Mouse (Mus musculus) adrenal gland, adult (tissue): ENCODE data around the gene Tmem183a.

Experiments used
- DNase-seq, 2 experiments: peaks; one replicate each; pipeline ENCODE4 v3.0.0; 2022 to 2023; ENCODE audit warnings: low spot score in 1 of 2; ENCODE audit not compliant: inconsistent age in 2 of 2

Tmem183a gene

DNA sequence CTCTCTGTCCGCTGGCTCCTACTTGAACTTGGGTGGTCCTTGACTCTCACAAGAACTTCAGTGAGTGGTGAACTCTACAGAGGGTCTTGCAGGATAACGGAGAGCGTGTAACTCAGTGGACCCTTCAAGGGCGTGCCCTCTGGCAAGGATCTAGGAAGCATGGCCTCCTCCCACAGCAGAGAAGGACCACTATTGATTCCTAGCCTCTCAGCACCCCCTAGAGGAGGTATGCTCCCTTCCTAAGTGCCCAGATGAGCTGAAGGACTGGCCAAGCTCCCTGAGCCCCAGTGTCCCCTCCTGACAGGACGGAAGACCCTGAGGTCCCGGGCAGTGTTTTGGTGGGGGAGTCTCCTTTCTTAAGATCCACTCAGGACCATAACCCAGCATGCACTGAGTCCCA lies 39.2 kb downstream of the Tmem183a start:
- peak; percentile 40 to 79 for DNase-seq

DNA sequence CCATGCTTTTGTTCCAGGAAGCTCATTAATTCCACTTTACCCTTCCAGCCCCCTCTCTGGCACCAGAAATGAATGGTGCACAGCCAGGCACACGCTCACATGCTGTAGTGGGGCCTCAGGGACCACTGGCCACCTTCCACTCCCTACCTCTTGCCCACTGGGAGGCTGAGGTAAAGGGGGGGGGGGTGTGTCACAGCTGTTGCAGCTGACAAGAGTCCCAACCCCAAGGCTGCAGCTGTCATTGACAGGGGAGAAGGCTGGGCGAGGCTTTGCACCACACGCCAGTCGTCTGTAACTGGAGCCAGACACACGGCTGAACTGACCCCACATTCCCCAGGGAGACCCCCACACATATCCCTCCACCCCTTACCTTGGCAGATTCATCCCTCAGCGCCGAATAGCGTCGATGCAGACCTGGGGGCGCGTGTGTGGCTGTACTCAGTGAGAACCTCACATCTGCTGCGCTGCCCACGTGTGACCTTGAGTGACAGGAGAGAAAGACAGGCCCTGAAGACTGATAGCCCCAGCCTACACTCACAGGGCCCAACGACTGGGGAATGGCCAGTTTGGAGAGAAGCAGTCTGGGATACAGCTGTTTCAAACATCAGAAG lies 41.0 kb downstream of the Tmem183a start:
- no peak for DNase-seq

DNA sequence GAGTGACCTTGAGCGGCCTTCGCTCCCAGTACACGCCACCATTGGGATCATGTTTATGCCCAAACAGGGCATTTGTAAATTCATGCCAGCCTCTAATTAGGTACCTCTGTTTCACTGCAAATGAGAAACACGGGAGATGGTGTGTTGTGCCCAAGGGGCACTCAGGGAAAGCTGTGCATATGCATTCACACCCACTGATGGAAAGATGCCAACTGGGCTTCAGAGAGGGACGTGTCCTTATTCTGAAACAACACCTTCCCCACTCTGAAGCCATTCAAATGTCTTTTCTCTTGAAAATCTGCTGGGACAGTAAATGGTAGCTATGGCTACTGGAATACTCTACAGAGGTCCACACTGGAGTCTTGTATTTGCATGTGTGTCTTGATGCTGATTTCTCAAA lies 43.5 kb downstream of the Tmem183a start:
- DNase-seq, result no peak

DNA sequence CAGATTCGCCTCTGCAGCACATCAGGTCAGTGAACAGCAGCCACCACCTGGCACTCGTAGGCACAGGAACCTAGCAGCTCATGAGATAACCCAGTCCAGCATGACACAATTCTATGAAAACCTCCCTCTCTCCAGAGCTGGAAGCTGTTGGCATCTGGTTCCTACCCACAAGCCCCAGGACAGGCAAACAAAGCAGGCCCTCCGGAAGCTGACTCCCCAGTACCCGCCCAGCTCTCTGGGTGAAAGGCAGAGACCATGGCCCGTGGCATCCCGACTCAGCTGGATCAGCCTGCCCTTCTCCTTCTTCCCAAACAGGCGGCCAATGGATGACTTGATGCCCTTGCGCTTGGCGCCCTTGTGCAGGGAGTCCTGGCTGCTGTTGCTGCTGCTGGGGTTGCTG lies 45.4 kb downstream of the Tmem183a start:
- DNase-seq, result no peak

DNA sequence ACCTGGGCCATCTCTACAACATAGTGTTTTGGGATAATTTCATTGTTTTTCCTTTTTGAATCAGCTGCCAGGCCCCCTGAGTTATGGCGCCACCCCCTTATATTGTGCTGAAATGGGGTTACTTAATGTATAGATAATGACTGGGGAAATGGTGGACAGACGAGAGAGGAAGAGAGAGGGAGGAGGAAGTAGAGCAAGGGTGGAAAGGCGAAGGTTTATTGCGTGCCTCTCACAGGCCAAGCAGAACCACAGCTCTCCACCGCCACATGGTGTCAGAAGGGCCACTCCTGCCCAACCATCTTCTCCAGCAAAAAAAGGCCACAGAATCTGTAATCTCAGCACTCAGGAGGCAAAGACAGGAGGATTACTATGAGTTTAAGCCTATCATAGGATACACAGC lies 46.6 kb downstream of the Tmem183a start:
- no peak for DNase-seq

DNA sequence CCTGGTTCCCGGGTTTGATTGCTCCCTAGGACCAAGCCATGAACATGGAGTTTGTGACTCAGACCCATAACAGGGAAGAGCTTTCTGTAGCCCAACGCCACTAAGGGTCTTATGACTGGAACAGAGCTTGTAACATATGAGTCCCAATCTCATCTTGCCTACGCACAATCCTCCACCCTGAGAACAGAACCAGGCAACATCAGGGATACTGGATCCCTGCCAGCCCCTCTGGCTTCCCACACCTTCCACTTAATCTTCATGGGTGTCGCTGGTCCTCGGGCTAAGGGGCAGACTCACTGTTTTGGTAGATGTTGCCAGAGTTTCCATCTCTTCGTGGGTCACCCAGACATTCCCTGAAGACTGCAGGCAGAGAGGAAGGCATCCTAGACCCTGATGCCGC lies 50.0 kb downstream of the Tmem183a start:
- no peak for DNase-seq

DNA sequence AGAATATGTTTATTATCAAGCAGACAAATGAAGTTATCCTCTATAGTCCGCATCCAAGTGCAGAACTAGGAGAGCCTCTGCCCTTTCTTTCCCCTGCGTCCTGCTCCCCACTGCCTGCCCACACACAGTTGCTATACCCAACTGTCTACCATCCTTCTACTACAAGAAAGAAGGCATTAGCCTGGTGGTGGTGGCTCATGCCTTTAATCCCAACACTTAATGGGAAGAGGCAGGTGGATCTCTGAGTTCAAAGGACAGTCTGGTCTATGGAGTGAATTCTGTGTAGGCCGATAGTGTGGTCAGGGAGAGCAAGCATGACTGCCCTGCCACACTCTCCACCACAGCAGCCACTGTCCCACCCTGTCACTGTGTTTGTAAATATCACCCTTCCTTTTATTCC lies 51.0 kb downstream of the Tmem183a start:
- no peak for DNase-seq

DNA sequence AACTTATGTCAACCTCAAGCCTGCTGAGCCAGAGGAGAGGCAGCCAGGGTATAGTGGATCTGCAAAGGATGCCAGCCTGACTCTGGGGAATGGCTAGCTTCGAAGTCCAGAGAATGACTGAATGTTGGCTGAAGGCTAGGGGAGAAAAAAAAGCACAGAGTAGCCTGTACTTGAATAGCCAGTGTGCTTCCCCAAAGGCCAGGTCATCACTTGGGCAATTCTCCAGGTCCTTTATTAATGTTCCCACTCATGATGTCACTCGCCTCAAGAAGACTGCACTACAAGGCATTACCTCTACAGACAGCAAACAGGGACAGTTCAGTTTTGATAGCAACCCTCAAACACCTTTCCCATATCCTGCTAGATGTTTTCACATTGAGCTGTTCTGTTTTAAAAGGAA lies 51.5 kb downstream of the Tmem183a start:
- DNase-seq, result peak; percentile 64 to 78

DNA sequence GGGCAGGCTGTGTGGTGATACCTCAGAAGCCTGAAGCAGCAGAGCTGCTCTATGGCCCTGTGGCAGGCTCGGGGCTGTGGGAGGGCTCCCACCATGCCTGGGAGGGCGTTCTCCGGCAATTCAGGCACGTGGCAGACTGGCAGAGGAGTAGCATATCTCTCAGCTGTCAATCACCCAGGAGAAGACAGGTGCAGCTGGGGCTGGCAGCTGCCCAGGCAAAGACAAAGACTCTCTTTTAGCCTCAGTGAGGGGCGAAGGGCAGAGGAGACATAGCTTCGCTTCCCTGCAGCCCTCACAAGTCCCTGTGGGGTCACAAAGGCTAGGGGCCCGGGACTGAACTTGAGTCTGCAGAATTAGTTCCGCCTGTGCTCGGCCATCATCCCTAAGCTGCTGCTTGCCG lies 54.4 kb downstream of the Tmem183a start:
- no peak for DNase-seq

DNA sequence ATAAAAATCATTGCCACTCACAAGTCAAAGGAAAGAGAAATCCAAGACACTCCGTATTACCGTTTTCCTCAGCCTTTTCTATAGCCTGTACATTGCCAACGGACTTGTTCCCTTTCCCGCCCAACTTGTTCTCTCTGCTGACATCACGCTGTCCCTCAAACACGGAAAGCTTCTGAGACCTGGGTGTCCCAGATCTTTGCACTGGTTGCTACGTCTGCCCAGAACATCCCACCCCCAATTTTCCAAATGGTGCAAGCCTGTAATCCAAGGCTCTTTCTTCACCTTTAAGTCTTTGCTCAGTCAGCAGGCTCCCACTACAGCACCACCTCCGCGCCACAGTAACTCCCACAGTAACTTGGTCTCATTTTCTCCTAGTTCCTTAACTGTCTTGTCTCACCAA lies 56.8 kb downstream of the Tmem183a start:
- no peak for DNase-seq

DNA sequence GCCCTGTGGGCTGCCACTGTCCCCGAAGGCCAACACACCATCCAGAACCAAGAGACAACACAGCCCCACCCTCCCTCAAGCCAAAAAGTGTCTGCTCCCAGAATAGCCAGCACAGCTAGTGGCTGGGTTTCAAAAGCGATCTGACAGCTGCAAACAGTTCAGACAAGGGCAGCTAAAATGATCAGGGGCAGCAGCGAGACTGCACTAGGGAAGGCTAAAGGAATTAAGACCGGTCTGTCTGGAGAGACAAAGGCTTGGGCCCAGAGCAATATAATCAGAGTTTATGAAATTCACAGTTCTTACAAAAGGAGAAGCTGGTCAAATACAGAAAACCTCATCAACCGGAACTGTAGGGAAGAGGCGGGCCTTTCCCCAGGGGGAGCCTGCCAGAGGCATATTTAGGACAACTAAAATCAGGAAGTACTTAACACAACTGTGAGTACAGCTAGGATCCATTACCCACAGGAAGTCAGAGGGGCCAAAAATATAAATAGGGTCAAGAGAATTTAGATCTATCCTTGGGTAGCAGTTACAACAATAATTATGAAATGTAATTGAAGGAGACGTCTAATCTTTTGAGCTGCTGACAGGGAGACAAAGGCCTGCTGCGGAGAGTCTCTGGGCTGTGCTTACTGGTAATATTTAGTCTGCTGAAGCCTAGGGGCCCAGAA lies 59.1 kb downstream of the Tmem183a start:
- peak in 1 of 2 experiments; percentile 71 for DNase-seq

DNA sequence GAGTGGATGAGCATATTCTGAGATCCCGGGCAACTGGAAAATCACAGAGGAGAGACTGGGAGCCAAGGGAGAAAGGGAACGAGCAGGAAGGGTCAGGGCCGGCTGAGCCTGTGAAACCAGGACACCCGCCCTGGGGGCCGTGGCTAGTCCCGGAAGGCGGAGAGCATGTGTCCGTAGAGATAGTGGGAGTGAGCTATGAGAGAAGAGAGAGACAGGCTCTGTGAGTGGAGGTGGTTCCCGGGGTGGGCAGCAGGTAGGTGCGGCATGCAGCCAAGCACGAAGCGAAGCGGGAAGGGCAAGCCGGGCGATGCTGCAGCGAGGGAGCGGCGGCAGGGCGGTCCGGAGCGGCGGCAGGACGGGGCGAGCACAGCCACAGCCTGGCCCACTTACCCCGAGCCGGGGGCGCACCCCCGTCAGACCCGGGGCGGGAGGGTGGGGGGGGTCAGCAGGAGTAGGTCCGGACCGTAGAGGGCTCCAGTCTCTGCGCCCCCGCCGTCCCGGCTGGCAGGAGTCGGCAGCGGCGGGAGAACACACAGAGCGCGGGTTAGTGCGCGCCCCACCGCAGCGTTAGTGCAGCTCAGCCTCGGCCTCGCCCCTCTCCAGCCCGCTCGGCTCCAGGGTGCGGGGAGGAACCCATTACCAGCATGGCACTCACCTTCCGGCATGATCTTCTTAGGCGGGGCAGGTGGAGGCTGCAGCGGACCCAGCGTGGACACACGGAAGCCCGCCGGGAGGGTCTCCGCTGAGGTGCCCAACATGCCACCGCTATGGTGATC lies 63.0 kb downstream of the Tmem183a start:
- peak; percentile 28 to 73 for DNase-seq

DNA sequence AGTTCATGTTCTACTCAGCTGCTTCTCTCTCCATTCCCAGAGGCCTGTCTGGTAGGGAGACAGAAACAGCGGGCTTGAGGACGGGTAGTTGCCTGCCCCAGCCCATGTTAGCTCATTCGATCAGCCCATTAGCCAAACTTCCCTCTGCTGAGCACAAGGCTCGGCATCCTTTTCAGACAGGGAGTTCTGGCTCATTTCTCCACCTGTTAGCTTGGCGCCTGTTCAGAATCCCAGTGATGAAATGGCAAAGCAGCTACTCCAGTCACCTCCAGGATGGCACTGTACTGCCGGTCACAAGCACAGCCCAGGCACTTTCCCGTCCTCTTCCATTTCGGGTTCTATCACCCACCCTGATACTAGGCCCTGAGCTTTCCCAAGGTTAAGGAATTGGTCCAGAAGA lies 64.5 kb downstream of the Tmem183a start:
- DNase-seq, result no peak
